Mouse (Mus musculus): ENCODE results near the gene Adck1.

Gene Adck1

GRCm38 (mm10) chr12:88408323-88409047 is 48.1 kb downstream of the Adck1 start:
- in situ Hi-C loops (cut with MboI; ENCODE audit: unreplicated experiment in 2 of 2) = loop anchor here in 1 of 2 experiments (5.0 to 25.0 kb wide), 4 partner anchors 724 to 1054 kb away; no protein-coding TSS in a partner anchor

DNA sequence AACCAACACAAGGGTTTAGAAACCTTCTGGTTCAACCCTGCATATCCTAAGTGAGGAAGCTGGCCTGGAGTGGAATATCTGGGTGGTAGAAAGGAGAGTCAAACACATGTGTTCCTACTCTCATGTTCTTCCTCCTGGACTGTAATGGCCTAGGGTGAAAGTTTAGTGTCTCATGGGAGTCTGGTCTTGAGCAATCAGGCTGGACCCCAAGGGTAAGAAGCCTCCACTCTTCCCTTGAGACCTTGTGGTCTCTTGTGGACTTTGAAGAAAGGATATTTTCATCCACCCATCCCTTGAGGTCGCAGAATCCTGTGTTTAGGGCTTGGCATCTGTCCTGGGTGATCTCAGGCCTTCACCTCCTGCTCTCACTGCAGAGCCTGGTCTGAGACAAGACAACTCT is 52.9 kb downstream of the Adck1 start:
- in situ Hi-C loops (cut with MboI; ENCODE audit: unreplicated experiment in 2 of 2) = loop anchor here in 1 of 2 experiments (25.0 kb wide), 2 partner anchors 874 to 1049 kb away; no protein-coding TSS in a partner anchor

DNA sequence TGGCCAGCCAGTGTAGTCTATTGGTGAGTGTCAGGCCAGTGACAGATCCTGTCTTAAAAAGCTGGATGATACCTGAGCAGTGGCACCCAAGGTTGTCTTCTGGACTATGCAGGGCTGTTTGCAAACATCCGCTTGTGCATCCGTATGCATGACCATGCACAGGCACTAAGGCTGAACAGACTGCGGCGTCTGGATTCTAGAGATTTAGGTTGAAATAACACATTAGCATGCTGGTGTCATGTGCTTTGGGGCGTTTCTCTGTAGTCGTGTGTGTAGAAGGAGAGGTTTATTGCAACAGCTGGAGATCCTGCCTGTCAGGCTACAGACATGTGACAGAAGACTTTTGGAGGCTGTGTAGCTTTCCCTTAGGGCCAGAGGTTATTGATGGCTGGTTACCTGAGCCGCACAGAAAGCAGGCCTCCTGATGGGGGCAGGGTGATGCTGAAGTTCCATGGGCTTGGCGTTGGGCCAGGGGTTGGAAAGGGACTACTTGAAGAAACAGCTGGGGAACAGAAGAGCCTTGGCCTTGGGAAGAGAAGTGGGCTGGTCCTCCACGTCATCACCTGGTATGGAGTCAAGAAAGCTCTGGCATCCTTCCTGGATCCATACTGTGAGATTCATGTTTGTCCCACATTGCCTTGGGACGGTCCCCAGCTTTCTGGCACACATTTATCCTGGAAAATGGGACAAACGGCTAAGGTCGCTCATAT is 59.7 kb downstream of the Adck1 start:
- in situ Hi-C loops (cut with MboI; ENCODE audit: unreplicated experiment in 2 of 2) = loop anchor here in 1 of 2 experiments (25.0 kb wide), 2 partner anchors 867 to 1042 kb away; no protein-coding TSS in a partner anchor

DNA sequence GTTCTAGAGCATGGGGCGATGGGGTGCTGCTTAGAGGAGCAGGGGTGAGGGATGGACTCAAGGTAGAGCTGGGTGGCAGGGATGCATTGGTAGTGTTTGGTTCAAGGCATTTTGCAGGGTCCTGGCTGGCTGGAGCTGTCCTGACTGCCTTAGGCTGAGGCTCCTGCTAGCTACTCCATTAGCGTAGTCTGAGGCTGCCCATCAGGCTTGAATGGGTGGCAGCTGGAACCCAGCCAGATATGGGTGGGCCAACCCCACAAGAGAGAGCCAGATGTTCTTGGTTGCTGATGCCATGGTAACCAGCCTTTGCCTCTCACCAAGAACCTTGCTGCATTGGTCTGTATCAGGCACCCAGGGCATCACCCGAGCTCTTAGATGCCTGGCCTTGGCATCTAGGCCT is 66.6 kb downstream of the Adck1 start:
- in situ Hi-C loops (cut with MboI; ENCODE audit: unreplicated experiment in 2 of 2) = no loop called here

DNA sequence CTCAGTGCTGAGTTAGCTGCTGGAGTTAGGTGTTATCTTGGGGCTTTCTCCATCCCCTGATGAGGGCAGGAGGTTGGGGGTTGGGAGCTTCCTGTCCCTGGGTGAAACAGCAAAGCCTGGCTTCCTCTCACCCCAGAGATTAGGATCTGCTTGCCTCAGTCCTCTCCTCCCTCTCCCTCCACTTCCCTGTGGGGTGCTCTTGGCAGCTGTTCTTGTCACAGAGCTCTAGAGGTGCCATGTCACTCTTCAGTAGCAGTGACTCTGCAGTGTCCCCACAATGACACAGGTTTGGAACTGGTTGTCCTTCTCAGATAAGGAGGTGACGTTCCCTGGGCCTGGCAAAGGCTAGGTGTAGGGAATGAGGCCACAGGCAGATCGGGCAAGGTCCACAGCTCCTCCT is 68.4 kb downstream of the Adck1 start:
- in situ Hi-C loops (cut with MboI; ENCODE audit: unreplicated experiment in 2 of 2) = no loop called here

GRCm38 (mm10) chr12:88432277-88432676 is 71.9 kb downstream of the Adck1 start:
- in situ Hi-C loops (cut with MboI; ENCODE audit: unreplicated experiment in 2 of 2) = no loop called here

- in situ Hi-C loops (cut with MboI; ENCODE audit: unreplicated experiment in 2 of 2) = no loop called here
Observed at GRCm38 (mm10) chr12:88433171-88433570, 72.8 kb downstream of the Adck1 start.

- in situ Hi-C loops (cut with MboI; ENCODE audit: unreplicated experiment in 2 of 2) = no loop called here
Observed at GRCm38 (mm10) chr12:88436962-88437750, 76.8 kb downstream of the Adck1 start.

GRCm38 (mm10) chr12:88441922-88442809 is 81.8 kb downstream of the Adck1 start:
- in situ Hi-C loops (cut with MboI; ENCODE audit: unreplicated experiment in 2 of 2) = no loop called here

GRCm38 (mm10) chr12:88444040-88444439 is 83.7 kb downstream of the Adck1 start:
- in situ Hi-C loops (cut with MboI; ENCODE audit: unreplicated experiment in 2 of 2) = no loop called here

DNA sequence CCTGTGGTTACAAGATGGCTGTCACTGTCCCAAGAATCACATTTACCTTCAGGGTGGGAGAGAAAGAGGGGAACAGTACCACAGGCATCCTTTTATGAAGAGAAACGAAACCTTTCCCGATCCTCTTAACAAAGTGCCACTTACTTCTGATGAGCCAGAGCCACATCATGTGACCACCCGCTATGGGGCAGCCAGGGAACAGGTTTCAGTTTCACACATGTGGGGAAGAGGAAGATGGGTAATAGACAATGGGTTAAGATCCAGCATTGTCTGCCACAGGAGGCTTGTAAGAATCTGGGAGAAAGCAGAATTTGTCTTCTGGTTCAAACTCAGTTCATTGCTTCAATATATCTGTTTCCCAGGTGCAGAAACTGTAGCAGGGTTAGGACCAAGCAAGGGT is 85.1 kb downstream of the Adck1 start:
- in situ Hi-C loops (cut with MboI; ENCODE audit: unreplicated experiment in 2 of 2) = no loop called here

GRCm38 (mm10) chr12:88450658-88451563 is 90.6 kb downstream of the Adck1 start:
- in situ Hi-C loops (cut with MboI; ENCODE audit: unreplicated experiment in 2 of 2) = no loop called here

GRCm38 (mm10) chr12:88454701-88455410 is 94.5 kb downstream of the Adck1 start:
- in situ Hi-C loops (cut with MboI; ENCODE audit: unreplicated experiment in 2 of 2) = no loop called here

- in situ Hi-C loops (cut with MboI; ENCODE audit: unreplicated experiment in 2 of 2) = no loop called here
Observed at GRCm38 (mm10) chr12:88457021-88457420, 96.7 kb downstream of the Adck1 start.

DNA sequence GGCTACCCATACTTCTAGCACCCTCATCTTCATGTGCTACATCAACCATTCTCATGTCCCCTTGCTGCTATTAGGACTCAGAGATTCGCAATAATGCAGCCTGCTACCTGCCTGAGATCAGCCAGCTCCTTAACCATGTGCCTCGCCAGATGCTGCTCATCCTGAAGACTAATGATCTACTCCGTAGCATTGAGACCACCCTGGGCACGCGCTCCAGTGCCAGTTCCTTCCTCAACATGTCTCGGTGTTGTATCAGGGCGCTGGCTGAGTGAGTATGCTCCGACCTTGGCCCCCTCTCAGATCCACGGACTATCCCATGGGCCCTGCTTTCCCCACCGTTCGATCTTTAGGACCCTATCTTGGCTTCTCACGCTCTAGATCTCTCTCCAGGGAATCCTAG is 98.6 kb downstream of the Adck1 start:
- in situ Hi-C loops (cut with MboI; ENCODE audit: unreplicated experiment in 2 of 2) = no loop called here

- in situ Hi-C loops (cut with MboI; ENCODE audit: unreplicated experiment in 2 of 2) = no loop called here
Observed at GRCm38 (mm10) chr12:88459461-88459860, 99.1 kb downstream of the Adck1 start.

DNA sequence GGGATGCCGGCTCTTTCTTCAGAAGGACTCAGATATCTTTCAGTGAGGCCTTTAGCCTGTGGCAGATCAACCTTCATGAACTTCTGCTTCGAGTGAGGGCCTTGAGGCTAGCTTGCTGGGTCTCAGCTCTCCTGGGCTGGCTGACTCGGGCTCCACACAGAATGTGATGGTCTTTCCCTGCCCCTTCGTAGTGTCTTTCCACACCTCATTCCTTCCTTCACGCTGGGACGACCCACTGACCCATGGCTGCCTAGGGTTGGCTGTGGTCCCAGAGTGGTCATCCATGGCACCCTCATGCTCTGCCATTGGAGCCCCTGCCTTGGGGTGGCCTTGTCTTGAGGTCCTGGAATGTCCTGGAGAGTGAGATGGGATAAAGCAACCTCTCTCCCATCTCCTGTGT is 100.7 kb downstream of the Adck1 start:
- in situ Hi-C loops (cut with MboI; ENCODE audit: unreplicated experiment in 2 of 2) = no loop called here

DNA sequence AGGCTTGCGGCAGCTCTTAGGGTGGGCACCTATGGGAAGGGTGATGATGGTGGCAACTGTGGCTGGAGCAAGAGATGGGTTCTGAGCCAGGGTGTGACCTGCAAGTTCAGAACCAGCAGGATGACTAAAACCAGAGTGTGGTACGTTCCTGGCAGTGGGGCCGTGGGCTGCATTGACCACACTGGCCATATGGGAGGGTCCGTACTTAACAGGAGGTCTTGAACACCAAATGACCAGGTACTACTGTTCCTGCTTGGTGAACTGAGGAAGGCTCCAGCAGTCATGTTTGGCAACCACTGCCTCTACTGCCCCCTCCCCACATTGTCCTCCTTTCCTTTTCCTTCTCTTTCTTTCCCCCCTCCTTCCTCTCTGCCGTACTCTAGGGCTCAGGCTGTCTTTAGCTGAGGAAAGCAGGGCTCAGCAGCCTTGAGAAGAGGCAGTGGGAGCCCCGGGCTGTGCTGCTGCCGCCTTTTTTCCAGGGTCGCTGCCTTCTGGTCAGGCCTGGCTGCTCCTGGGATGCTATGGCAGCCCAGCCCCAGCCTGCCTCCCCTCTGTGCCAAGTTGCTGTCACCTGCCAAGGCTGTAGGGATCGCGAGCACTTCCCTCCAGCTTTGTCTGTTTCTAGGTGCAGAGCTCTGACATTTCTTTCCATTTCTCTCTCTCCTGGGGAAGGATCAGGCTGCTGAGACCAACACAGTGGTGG is 103.4 kb downstream of the Adck1 start:
- in situ Hi-C loops (cut with MboI; ENCODE audit: unreplicated experiment in 2 of 2) = no loop called here
